Mouse (Mus musculus) hindbrain, postnatal 0 days (tissue): ENCODE measurements at regions not wholly inside any gene's neighbourhood (a gene's known extent, or its start where the extent isn't known, plus 50 kb on each side); places are given as distances from the start of the nearest gene placed in this dataset.

Source experiments
- ATAC-seq: fragments of 200-750 bp; cut with Nextera tagmentation; 2 replicates; pipeline ENCODE4 v1.8.0; 2017; ENCODE audit warnings: mild to moderate bottlenecking, moderate TSS enrichment, moderate library complexity
- DNase-seq: peaks from one replicate; pipeline ENCODE4 v3.0.0-alpha.2; 2015; ENCODE audit warnings: low spot score
- H3K27ac ChIP-seq: fragments of 300-500 bp; sonication (generic); 2 replicates; pipeline ENCODE4 v1.5.1; 2014; ENCODE audit warnings: mild to moderate bottlenecking
- H3K27me3 ChIP-seq: fragments of 300-500 bp; sonication (generic); 2 replicates; pipeline ENCODE4 v1.6.1; 2014; ENCODE audit warnings: low read length, mixed read lengths; ENCODE audit not compliant: insufficient read depth
- H3K36me3 ChIP-seq: fragments of 300-500 bp; sonication (generic); 2 replicates; pipeline ENCODE4 v1.6.1; 2014; ENCODE audit warnings: low read length, mixed read lengths; ENCODE audit not compliant: insufficient read depth
- H3K4me1 ChIP-seq: fragments of 300-500 bp; sonication (generic); 2 replicates; pipeline ENCODE4 v1.6.1; 2014; ENCODE audit warnings: antibody characterized with exemption, low read length, mixed read lengths; ENCODE audit not compliant: insufficient read depth
- H3K4me2 ChIP-seq: fragments of 300-500 bp; sonication (generic); 2 replicates; pipeline ENCODE4 v1.6.1; 2014; ENCODE audit warnings: low read depth, mild to moderate bottlenecking, low read length, moderate library complexity, mixed read lengths
- H3K4me3 ChIP-seq: fragments of 300-500 bp; sonication (generic); 2 replicates; pipeline ENCODE4 v1.5.1; 2014; ENCODE audit warnings: low read length
- H3K9ac ChIP-seq: fragments of 300-500 bp; sonication (generic); replicated peaks from 2 replicates; pipeline ENCODE4 v1.6.1; 2014; ENCODE audit warnings: mild to moderate bottlenecking, low read length, moderate library complexity, mixed read lengths
- H3K9me3 ChIP-seq: fragments of 300-500 bp; sonication (generic); 2 replicates; pipeline ENCODE4 v1.6.1; 2016; ENCODE audit warnings: low read length, mixed read lengths
- CTCF ChIP-seq: IDR thresholded peaks from 2 replicates; pipeline ENCODE4 v1.5.1; 2016; ENCODE audit warnings: antibody characterized with exemption, control low read depth, low read depth
- WGBS: fragments of 180-500 bp; shearing (Covaris S2); extraction: QIAGEN DNeasy Blood & Tissue Kit; methylation state at CpG from one replicate; pipeline ENCODE4 v1.1.7; 2014; 5-methylcytosine and 5-hydroxymethylcytosine counted together

GRCm38 (mm10) chr6:36179895-36180294 lies 208.0 kb upstream of the Chrm2 start:
- H3K4me1 ChIP-seq = no peaks in the 10 kb centered on the region
- no peak overlapping the region for H3K4me2 ChIP-seq
- H3K9ac ChIP-seq = no peak overlapping the region
- H3K4me3 ChIP-seq = no peak overlapping the region
- no peaks in the 10 kb centered on the region for H3K9me3 ChIP-seq
- H3K27me3 ChIP-seq = no peaks in the 10 kb centered on the region
- no peak for TF ChIP-seq CTCF
- H3K27ac ChIP-seq = no peak overlapping the region
- no peaks in the 10 kb centered on the region for H3K36me3 ChIP-seq
- 91% methylated on average over 3 of the region's 3 CpGs for WGBS
- ATAC-seq = no peak
- no peak for DNase-seq

- Histone ChIP-seq H3K36me3 (no peaks in the 10 kb centered on the region), H3K4me1 (no peaks in the 10 kb centered on the region), H3K4me3 (no peak overlapping the region), H3K9ac (no peak overlapping the region), H3K9me3 (no peaks in the 10 kb centered on the region), H3K4me2 (no peak overlapping the region), H3K27me3 (no peaks in the 10 kb centered on the region), H3K27ac (no peak overlapping the region)
- no peak for TF ChIP-seq CTCF
- ATAC-seq = no peak
- no peak for DNase-seq
- WGBS = 51% methylated on average over 1 of the region's 1 CpGs
These were observed 205.2 kb upstream of the Chrm2 start for GRCm38 (mm10) chr6:36182698-36183097.

GRCm38 (mm10) chr6:36206666-36207065 lies 181.2 kb upstream of the Chrm2 start:
- H3K4me1 ChIP-seq = no peaks in the 10 kb centered on the region
- DNase-seq (no peak), ATAC-seq (no peak)
- H3K4me3 ChIP-seq = no peak overlapping the region
- no peak overlapping the region for H3K9ac ChIP-seq
- H3K36me3 ChIP-seq = no peaks in the 10 kb centered on the region
- no peaks in the 10 kb centered on the region for H3K27me3 ChIP-seq
- no peaks in the 10 kb centered on the region for H3K9me3 ChIP-seq
- no peak for TF ChIP-seq CTCF
- WGBS = 76% methylated on average over 2 of the region's 2 CpGs
- H3K4me2 ChIP-seq = no peak overlapping the region
- H3K27ac ChIP-seq = no peak overlapping the region

GRCm38 (mm10) chr6:36221308-36221707 lies 166.6 kb upstream of the Chrm2 start:
- H3K4me1 ChIP-seq = no peaks in the 10 kb centered on the region
- no peak overlapping the region for H3K27ac ChIP-seq
- WGBS = 73% methylated on average over 4 of the region's 4 CpGs
- no peaks in the 10 kb centered on the region for H3K36me3 ChIP-seq
- DNase-seq = no peak
- no peak overlapping the region for H3K4me3 ChIP-seq
- H3K4me2 ChIP-seq = no peak overlapping the region
- no peak for TF ChIP-seq CTCF
- ATAC-seq = no peak
- H3K27me3 ChIP-seq = no peaks in the 10 kb centered on the region
- H3K9me3 ChIP-seq = no peaks in the 10 kb centered on the region
- no peak overlapping the region for H3K9ac ChIP-seq

- Histone ChIP-seq H3K4me2 (no peak overlapping the region), H3K4me1 (no peaks in the 10 kb centered on the region), H3K9me3 (no peaks in the 10 kb centered on the region), H3K4me3 (no peak overlapping the region), H3K27me3 (no peaks in the 10 kb centered on the region), H3K9ac (no peak overlapping the region), H3K36me3 (no peaks in the 10 kb centered on the region), H3K27ac (no peak overlapping the region)
- ATAC-seq (no peak), DNase-seq (no peak)
- no peak for TF ChIP-seq CTCF
- WGBS = 78% methylated on average over 1 of the region's 1 CpGs
These were observed 153.4 kb upstream of the Chrm2 start for GRCm38 (mm10) chr6:36234438-36234837.

- DNase-seq (no peak), ATAC-seq (no peak)
- H3K4me2 ChIP-seq = no peak overlapping the region
- no peak overlapping the region for H3K27ac ChIP-seq
- no peaks in the 10 kb centered on the region for H3K4me1 ChIP-seq
- H3K36me3 ChIP-seq = no peaks in the 10 kb centered on the region
- no peak for TF ChIP-seq CTCF
- no peak overlapping the region for H3K4me3 ChIP-seq
- H3K27me3 ChIP-seq = no peaks in the 10 kb centered on the region
- no peaks in the 10 kb centered on the region for H3K9me3 ChIP-seq
- H3K9ac ChIP-seq = no peak overlapping the region
- 61% methylated on average over 3 of the region's 3 CpGs for WGBS
These were observed 140.9 kb upstream of the Chrm2 start for GRCm38 (mm10) chr6:36247027-36247426.

- H3K27ac ChIP-seq = no peak overlapping the region
- H3K9ac ChIP-seq = no peak overlapping the region
- WGBS = 65% methylated on average over 1 of the region's 1 CpGs
- no peaks in the 10 kb centered on the region for H3K36me3 ChIP-seq
- TF ChIP-seq CTCF = no peak
- ATAC-seq (no peak), DNase-seq (peak; percentile 48)
- H3K4me1 ChIP-seq = no peaks in the 10 kb centered on the region
- H3K4me3 ChIP-seq = no peak overlapping the region
- no peaks in the 10 kb centered on the region for H3K9me3 ChIP-seq
- H3K27me3 ChIP-seq = no peaks in the 10 kb centered on the region
- H3K4me2 ChIP-seq = no peak overlapping the region
These were observed 139.7 kb upstream of the Chrm2 start for GRCm38 (mm10) chr6:36248219-36248618.
